ENCODE assay signal across 14 mouse cellular contexts in the genomic region with DNA sequence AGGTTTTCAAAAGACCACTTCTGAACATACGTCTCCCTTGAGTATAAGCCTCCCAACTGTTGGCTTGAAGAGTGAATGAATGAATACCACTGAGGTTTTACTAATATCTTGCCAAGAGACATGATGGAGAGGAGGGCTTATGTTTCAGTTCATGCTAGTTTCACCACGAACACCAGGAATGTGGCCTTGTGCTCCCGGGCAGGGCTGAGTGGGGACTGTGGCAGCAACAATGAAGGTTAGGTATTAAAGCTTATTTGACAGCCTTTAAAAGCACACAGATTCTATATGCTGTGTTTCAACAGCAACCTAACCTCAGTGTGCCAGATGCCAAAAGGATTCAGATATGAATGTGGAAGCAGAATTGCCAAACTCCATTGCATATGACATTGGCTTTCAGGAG.
DNase-seq lines count a peak whose midpoint lies in the region; ATAC-seq lines count a peak whose summit lies in the region.
"Had no signal": no experiment of that assay in that cellular context is flagged by ENCODE, and none has a peak within 500 bp of the region (broad histone marks: within the 10 kb centered on the region; RNA-seq: fewer than 3 reads in every experiment).

No protein-coding gene starts in this region.

- H3K27me3 ChIP-seq in heart, embryonic 10.5 days (ENCODE audit: insufficient read depth, poor library complexity, severe bottlenecking), result no peaks in the 10 kb centered on the region
- no peaks in the 10 kb centered on the region for H3K27me3 ChIP-seq in hindbrain, embryonic 13.5 days
- H3K27me3 ChIP-seq: heart, embryonic 13.5 days; kidney, embryonic 15.5 days had no signal

- intact Hi-C loops in heart, postnatal 36 days (cut with DNase I), result no loop called here

- no peaks in the 10 kb centered on the region for H3K9me3 ChIP-seq in heart, embryonic 10.5 days
- H3K9me3 ChIP-seq in hindbrain, embryonic 13.5 days, result no peaks in the 10 kb centered on the region
- H3K9me3 ChIP-seq: heart, embryonic 13.5 days; kidney, embryonic 15.5 days had no signal

- 50% methylated on average over 3 of the region's 3 CpGs for WGBS in heart, embryonic 10.5 days
- WGBS in hindbrain, embryonic 13.5 days, result 30% methylated on average over 3 of the region's 3 CpGs

- peaks cover 38% of the 10 kb centered on the region for H3K4me1 ChIP-seq in heart, embryonic 10.5 days
- peaks cover 37% of the 10 kb centered on the region for H3K4me1 ChIP-seq in hindbrain, embryonic 13.5 days (replicated peaks)

- no peak overlapping the region for H3K4me3 ChIP-seq in heart, embryonic 10.5 days
- H3K4me3 ChIP-seq in hindbrain, embryonic 13.5 days, result no peak overlapping the region
- H3K4me3 ChIP-seq: heart, embryonic 13.5 days; kidney, embryonic 15.5 days had no signal

- no peak overlapping the region for H3K4me2 ChIP-seq in hindbrain, embryonic 13.5 days
- H3K4me2 ChIP-seq: heart, embryonic 13.5 days; kidney, embryonic 15.5 days had no signal

- H3K9ac ChIP-seq in hindbrain, embryonic 13.5 days, result no peak overlapping the region
- H3K9ac ChIP-seq: heart, embryonic 13.5 days; kidney, embryonic 15.5 days had no signal

- no peak for DNase-seq in heart, embryonic 10.5 days (ENCODE audit: low spot score)
- no peak for DNase-seq in heart, postnatal 36 days
- DNase-seq in retina, postnatal 1 day, result peak; percentile 6
- DNase-seq in retina, embryonic 14.5 days (ENCODE audit: low spot score), result no peak
- no peak for DNase-seq in lung, postnatal 36 days
- no peak for DNase-seq in adrenal gland, postnatal 36 days
- DNase-seq: gastrocnemius, postnatal 36 days; heart, postnatal 4 days; lung, adult 2 months; lung, postnatal 4 days had no signal

- no peaks in the 10 kb centered on the region for H3K36me3 ChIP-seq in heart, embryonic 10.5 days
- H3K36me3 ChIP-seq in hindbrain, embryonic 13.5 days, result no peaks in the 10 kb centered on the region
- H3K36me3 ChIP-seq: heart, embryonic 13.5 days; kidney, embryonic 15.5 days had no signal

- ATAC-seq in hindbrain, embryonic 13.5 days (ENCODE audit: low FRiP score), result no peak; the same call in none of the 2 replicates
- ATAC-seq: intestine, embryonic 16.5 days had no signal

- H3K27ac ChIP-seq in heart, embryonic 10.5 days, result peak overlapping the region; percentile 22; the same call in 1 of the 2 replicates
- peak overlapping the region; percentile 67 for H3K27ac ChIP-seq in hindbrain, embryonic 13.5 days
- H3K27ac ChIP-seq: kidney, embryonic 15.5 days had no signal
